Mouse (Mus musculus) hindbrain, embryonic 14.5 days (tissue): ENCODE results near the gene Syn3. TPM values are rescaled to one million over a fixed set of nuclear protein-coding genes. Genes with fewer than 3 reads are reported as not detected.
A peak's percentile ranks its signal among the peaks of the same experiment; 100 is the strongest.

ENCODE experiments used
- ATAC-seq: fragments of 200-750 bp; cut with Nextera tagmentation; 2 replicates; pipeline ENCODE4 v1.8.0; 2017; ENCODE audit warnings: moderate number of reproducible peaks, mild to moderate bottlenecking, moderate TSS enrichment, moderate library complexity; ENCODE audit not compliant: low FRiP score
- DNase-seq: peaks from one replicate; pipeline ENCODE4 v3.0.0-alpha.2; 2015; ENCODE audit warnings: low spot score
- H3K27ac ChIP-seq: fragments of 300-500 bp; sonication (generic); 2 replicates; pipeline ENCODE4 v1.5.1; 2014; ENCODE audit warnings: mild to moderate bottlenecking, moderate library complexity
- H3K27me3 ChIP-seq: fragments of 300-500 bp; sonication (generic); 2 replicates; pipeline ENCODE4 v1.6.1; 2014; ENCODE audit warnings: mild to moderate bottlenecking, low read length, mixed read lengths; ENCODE audit not compliant: control insufficient read depth, insufficient read depth
- H3K36me3 ChIP-seq: fragments of 300-500 bp; sonication (generic); replicated peaks from 2 replicates; pipeline ENCODE4 v1.6.1; 2014; ENCODE audit not compliant: control insufficient read depth, insufficient read depth
- H3K4me1 ChIP-seq: fragments of 300-500 bp; sonication (generic); replicated peaks from 2 replicates; pipeline ENCODE4 v1.6.1; 2014; ENCODE audit warnings: antibody characterized with exemption, low read length, mixed read lengths; ENCODE audit not compliant: control insufficient read depth, insufficient read depth
- H3K4me2 ChIP-seq: fragments of 300-500 bp; sonication (generic); replicated peaks from 2 replicates; pipeline ENCODE4 v1.6.1; 2014; ENCODE audit warnings: mild to moderate bottlenecking, moderate library complexity
- H3K4me3 ChIP-seq: fragments of 300-500 bp; sonication (generic); replicated peaks from 2 replicates; pipeline ENCODE4 v1.5.1; 2014; ENCODE audit warnings: mild to moderate bottlenecking, low read length
- H3K9ac ChIP-seq: fragments of 300-500 bp; sonication (generic); 2 replicates; pipeline ENCODE4 v1.6.1; 2014
- H3K9me3 ChIP-seq: fragments of 300-500 bp; sonication (generic); 2 replicates; pipeline ENCODE4 v1.6.1; 2016; ENCODE audit warnings: low read length; ENCODE audit not compliant: control insufficient read depth
- WGBS: fragments of 180-500 bp; shearing (Covaris S2); extraction: QIAGEN DNeasy Blood & Tissue Kit; methylation state at CpG from one replicate; pipeline ENCODE4 v1.1.7; 2014; 5-methylcytosine and 5-hydroxymethylcytosine counted together
- polyA plus RNA-seq: library from polyadenylated mRNA; unstranded; fragments of >200 nt; fragmentation: Nextera tagmentation; extraction: Ambion mirVana; gene quantifications from 2 replicates; pipeline ENCODE4 v1.2.1, GENCODE M21; 2014

Gene Syn3
- polyA plus RNA-seq, 1 experiment from 2014 or later: 33.6 TPM

DNA sequence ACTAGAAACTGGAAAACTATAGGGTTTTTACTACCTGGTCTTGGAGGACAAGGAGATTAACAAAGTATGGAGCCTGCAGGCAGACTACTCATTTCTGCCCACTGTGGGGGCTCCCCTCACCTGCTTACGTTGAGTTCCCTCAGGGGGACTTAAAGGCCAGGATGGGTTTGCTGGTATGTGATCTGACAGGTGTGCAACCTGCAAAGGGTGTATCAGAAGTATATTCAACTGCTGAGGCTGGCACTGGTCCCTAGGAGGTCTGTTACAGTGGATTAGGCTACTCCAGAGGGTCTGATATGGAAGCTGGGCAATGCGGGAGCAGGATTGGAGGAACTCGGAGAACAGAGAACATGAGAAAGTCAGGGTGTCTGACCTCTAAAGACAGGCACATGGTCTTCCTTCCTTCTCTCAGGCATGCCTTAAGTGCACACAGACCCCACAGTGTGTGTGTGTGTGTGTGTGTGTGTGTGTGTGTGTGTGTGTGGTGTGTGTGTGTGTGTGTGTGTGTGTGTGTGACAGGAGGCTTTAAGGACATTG is 157.6 kb downstream of the Syn3 start:
- Histone ChIP-seq H3K27ac (no peak overlapping the region), H3K9ac (no peak overlapping the region), H3K4me1 (peaks cover 6% of the 10 kb centered on the region; the same call in 1 of the 2 replicates), H3K4me2 (no peak overlapping the region), H3K9me3 (no peaks in the 10 kb centered on the region), H3K4me3 (no peak overlapping the region), H3K36me3 (0 out of 2 replicates have a peak, but pooled peaks cover 5% of the 10 kb centered on the region), H3K27me3 (no peaks in the 10 kb centered on the region)
- WGBS: 75% methylated on average over 3 of the region's 3 CpGs
- no peak for ATAC-seq
- DNase-seq: no peak

DNA sequence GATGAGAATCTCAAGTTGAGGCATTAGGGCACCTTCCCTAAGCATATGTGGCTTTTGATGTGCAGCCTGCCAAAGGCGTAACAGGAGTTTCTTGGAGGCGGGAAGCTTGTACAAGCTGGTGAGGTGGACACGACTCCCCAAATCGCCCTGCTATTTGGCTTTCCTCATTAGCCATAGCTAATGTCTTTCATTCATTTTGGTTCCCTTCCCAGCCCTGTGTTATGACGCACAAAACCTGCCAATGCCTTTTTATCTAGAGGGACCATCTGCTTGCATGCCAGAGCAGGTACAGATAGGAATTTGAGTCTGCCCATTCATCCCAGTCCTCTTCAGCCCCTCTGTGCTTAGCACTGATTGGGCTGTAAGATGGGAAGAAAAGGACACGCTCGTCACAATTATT is 158.3 kb downstream of the Syn3 start:
- ATAC-seq (no peak), DNase-seq (no peak)
- no peaks in the 10 kb centered on the region for H3K27me3 ChIP-seq
- H3K9ac ChIP-seq: no peak overlapping the region
- WGBS: 78% methylated on average over 7 of the region's 7 CpGs
- no peaks in the 10 kb centered on the region for H3K36me3 ChIP-seq
- no peaks in the 10 kb centered on the region for H3K9me3 ChIP-seq
- peaks cover 6% of the 10 kb centered on the region; the same call in 1 of the 2 replicates for H3K4me1 ChIP-seq
- no peak overlapping the region for H3K27ac ChIP-seq
- H3K4me2 ChIP-seq: no peak overlapping the region
- H3K4me3 ChIP-seq: no peak overlapping the region

DNA sequence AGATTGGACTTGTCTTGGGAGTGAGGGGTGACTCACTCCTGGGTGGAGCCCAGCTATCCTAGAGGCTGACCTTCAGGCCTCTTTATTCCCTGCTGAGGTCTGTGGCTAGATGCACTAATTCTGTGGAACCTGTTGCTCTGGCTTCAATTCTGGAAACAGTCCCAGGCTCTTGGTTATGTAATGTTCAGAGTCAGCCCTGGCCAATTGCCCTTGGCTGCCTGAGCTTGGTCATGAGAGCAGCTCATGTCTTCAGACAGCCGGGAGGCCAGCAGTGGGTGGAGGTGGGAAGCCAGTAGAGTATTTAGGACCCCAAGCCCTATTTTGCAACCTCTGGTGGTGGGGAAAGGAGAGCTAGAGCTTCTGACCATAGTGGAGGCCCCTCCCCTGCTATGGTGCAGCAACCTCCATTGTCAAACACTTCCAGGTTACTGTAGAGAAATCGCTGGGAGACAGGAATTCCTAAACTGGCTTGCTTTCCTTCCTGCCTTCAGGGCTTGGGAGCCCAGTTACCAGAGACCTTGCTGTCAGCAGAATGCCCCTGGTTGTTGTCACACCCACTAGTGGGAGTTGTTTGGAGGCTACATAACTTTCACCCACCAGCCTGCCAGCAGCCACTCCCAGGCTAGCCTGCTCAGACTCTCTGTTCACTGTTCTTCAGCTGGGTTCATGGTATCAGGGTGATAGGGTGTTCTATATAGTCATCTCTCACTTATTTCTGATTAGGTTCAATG is 158.9 kb downstream of the Syn3 start:
- no peaks in the 10 kb centered on the region for H3K36me3 ChIP-seq
- H3K27ac ChIP-seq: no peak overlapping the region
- no peak overlapping the region for H3K9ac ChIP-seq
- no peaks in the 10 kb centered on the region for H3K9me3 ChIP-seq
- no peak overlapping the region for H3K4me3 ChIP-seq
- peak; percentile 49 for DNase-seq
- H3K4me1 ChIP-seq: peaks cover 6% of the 10 kb centered on the region; the same call in 1 of the 2 replicates
- 0 out of 2 replicates have a peak, but pooled peaks have one; percentile 21 for ATAC-seq
- 73% methylated on average over 2 of the region's 2 CpGs for WGBS
- no peaks in the 10 kb centered on the region for H3K27me3 ChIP-seq
- H3K4me2 ChIP-seq: no peak overlapping the region

DNA sequence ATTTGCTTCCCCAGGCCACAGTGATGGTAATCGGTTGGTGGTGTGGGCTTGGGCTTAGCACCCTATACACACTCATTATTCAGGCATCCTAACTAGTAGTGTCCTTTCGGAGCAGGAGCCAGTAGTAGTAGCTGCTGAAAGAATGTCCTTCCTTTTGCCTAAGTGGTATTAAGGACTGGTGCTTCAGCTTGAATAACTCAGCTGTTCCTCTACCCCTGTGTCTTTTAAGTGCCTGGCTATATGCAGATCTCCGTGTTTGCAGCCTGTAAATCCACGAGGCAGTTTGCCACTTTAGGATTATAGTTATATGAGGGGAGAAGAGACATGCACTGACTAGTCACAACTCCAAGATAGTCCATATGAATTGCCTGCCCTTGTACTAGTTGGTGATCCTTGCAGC is 159.6 kb downstream of the Syn3 start:
- Histone ChIP-seq H3K27me3 (no peaks in the 10 kb centered on the region), H3K4me1 (peaks cover 6% of the 10 kb centered on the region; the same call in 1 of the 2 replicates), H3K9me3 (no peaks in the 10 kb centered on the region), H3K4me3 (no peak overlapping the region), H3K27ac (no peak overlapping the region), H3K4me2 (no peak overlapping the region), H3K9ac (no peak overlapping the region), H3K36me3 (no peaks in the 10 kb centered on the region)
- DNase-seq: no peak
- no peak for ATAC-seq
- 89% methylated on average over 4 of the region's 4 CpGs for WGBS

DNA sequence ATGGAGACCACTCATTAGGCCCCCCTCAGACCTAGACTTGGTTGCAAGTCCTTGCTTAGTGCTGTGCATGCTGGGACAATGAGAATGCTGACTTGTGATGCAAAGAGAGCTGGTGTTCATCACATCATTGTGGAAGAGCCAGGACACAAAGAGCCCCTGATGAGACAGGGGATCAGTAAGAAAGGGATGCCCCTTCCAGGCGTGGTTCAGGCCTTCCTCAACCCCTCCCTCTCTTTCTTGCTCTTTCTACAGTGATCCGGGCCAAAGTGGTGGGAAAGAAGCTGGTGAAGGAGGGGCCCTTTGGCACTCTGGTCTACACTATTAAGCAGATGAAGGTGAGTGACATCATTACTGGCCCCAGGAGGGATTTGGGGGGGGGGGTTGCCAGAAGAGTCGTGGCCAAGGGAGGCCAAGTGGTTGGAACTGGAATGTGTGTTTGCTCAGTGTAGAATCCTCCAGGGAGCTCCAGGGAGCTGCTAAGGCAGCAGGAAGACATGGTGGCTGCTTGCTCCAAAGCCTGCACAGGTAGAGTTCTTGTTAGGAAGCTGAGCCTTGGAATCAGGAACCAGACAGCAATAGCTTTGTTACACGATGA is 160.5 kb downstream of the Syn3 start:
- no peak overlapping the region for H3K27ac ChIP-seq
- H3K9me3 ChIP-seq: no peaks in the 10 kb centered on the region
- 31% methylated on average over 4 of the region's 4 CpGs for WGBS
- no peak overlapping the region for H3K4me2 ChIP-seq
- DNase-seq (no peak), ATAC-seq (no peak)
- no peak overlapping the region for H3K4me3 ChIP-seq
- H3K9ac ChIP-seq: no peak overlapping the region
- no peaks in the 10 kb centered on the region for H3K27me3 ChIP-seq
- no peaks in the 10 kb centered on the region for H3K36me3 ChIP-seq
- H3K4me1 ChIP-seq: peaks cover 6% of the 10 kb centered on the region; the same call in 1 of the 2 replicates

DNA sequence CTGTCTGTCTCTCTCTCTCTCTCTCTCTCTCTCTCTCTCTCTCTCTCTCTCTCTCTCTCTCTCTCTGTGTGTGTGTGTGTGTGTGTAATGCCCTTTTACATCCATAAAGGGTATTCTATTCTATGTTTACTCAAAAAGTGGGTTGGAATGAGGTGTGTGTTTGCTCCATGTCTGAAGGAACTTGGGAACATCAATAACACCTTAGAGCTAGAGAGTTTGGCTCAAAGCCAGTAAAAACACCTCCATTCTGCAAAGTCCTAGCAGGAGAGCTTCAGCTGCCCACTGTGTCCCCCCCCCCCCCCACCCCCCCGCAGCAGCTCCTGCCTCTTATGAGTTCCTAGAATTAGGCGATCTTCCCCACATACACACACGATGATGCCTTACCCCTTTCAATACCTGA is 161.5 kb downstream of the Syn3 start:
- H3K36me3 ChIP-seq: no peaks in the 10 kb centered on the region
- H3K9ac ChIP-seq: no peak overlapping the region
- peaks cover 3% of the 10 kb centered on the region; the same call in 1 of the 2 replicates for H3K4me1 ChIP-seq
- no peak overlapping the region for H3K4me3 ChIP-seq
- WGBS: 26% methylated on average over 3 of the region's 3 CpGs
- ATAC-seq (no peak), DNase-seq (no peak)
- H3K4me2 ChIP-seq: no peak overlapping the region
- H3K27me3 ChIP-seq: no peaks in the 10 kb centered on the region
- H3K27ac ChIP-seq: no peak overlapping the region
- H3K9me3 ChIP-seq: no peaks in the 10 kb centered on the region

DNA sequence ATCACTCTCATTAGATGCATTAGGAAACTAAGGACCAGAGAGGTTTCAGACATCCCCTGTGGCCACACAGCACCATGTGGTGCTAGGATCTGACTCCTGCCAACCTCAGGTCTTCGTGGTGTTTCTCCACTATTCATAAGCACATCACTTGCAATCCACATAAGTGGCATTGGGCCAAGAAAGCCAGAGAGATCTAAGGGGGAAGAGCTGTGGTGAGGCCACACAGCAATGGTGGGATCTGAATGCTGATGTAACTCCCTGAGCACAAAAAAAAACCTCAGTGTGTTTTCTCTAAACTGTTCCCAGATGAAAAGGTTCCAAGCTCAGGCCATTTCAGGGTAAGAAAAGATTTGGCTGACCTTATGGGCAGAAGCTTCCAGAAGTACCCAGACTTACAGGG is 162.2 kb downstream of the Syn3 start:
- DNase-seq: no peak
- Histone ChIP-seq H3K9me3 (no peaks in the 10 kb centered on the region), H3K4me3 (no peak overlapping the region), H3K36me3 (no peaks in the 10 kb centered on the region), H3K9ac (no peak overlapping the region), H3K27ac (no peak overlapping the region), H3K4me1 (peaks cover 3% of the 10 kb centered on the region; the same call in 1 of the 2 replicates), H3K27me3 (no peaks in the 10 kb centered on the region), H3K4me2 (no peak overlapping the region)
- ATAC-seq: no peak
- WGBS: 48% methylated on average over 1 of the region's 1 CpGs

DNA sequence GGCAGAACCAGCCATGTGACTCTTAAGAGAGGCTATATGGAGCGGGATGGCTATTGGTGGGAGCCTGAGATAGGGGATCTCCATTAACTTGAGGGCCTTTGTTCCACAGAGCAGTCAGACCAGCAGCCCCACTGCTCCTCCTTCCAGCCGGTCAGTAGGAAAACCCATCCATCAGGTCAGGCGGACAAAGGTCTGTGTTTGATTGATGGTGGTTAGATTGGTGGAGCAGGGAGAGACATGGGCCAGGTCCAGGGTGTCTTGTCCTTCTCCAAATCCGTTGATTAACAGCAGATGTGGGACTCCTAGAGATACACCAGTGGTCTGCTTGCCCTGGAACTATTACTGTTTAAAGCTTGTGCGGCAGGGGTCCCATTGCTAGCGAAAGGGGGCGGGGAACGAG is 164.1 kb downstream of the Syn3 start:
- Histone ChIP-seq H3K9me3 (no peaks in the 10 kb centered on the region), H3K4me1 (peaks cover 7% of the 10 kb centered on the region; the same call in 1 of the 2 replicates), H3K4me2 (no peak overlapping the region), H3K36me3 (no peaks in the 10 kb centered on the region), H3K9ac (no peak overlapping the region), H3K4me3 (no peak overlapping the region), H3K27me3 (no peaks in the 10 kb centered on the region), H3K27ac (no peak overlapping the region)
- ATAC-seq: no peak
- DNase-seq: no peak
- 21% methylated on average over 8 of the region's 8 CpGs for WGBS

DNA sequence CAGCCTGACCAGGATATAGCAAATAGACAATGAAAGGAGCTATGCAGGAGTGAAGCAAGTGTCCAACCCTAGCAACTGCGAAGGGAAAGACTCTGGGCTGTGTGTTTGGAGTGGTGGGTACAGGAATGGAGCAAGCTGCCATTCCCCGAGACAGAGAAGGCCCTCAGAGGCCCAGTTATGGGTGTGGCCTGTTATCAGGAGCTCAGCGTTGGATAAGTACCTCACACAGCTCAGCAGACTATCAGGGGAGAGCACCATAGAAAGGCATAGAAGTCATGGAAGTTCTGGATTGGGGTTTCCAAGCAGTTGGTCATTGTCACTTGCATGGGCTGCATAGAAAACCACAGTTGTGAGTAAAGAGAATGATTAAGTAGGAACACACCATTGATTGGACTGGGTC is 165.8 kb downstream of the Syn3 start:
- Histone ChIP-seq H3K4me1 (peaks cover 5% of the 10 kb centered on the region; the same call in 1 of the 2 replicates), H3K27me3 (no peaks in the 10 kb centered on the region), H3K9me3 (no peaks in the 10 kb centered on the region), H3K4me2 (no peak overlapping the region), H3K9ac (no peak overlapping the region), H3K36me3 (no peaks in the 10 kb centered on the region), H3K4me3 (no peak overlapping the region), H3K27ac (no peak overlapping the region)
- no peak for ATAC-seq
- DNase-seq: no peak
- 92% methylated on average over 3 of the region's 3 CpGs for WGBS
